Mouse (Mus musculus): ENCODE measurements around the gene Ptprm.

Gene Ptprm

DNA sequence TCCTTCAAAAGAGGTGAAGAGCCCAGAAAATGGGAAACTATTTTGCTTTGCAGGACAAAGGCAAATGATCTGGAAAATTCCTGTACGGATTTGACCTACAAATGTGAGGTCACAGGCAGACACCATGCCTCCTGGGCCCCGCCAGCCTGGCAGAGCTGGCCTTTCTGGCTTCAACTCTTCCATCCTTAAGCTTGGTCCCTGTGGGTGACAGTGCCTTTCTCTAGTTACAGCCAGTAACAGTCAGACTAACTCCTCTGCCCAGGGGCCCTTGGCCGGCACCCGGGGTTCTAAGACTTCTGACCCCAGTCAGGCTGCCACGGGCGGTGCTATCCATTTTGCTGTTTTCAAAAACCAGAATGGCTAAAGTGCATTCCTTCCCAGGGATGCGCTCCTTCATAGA is 217.4 kb downstream of the Ptprm start:
- no peak for DNase-seq (ENCODE audit: low spot score)

DNA sequence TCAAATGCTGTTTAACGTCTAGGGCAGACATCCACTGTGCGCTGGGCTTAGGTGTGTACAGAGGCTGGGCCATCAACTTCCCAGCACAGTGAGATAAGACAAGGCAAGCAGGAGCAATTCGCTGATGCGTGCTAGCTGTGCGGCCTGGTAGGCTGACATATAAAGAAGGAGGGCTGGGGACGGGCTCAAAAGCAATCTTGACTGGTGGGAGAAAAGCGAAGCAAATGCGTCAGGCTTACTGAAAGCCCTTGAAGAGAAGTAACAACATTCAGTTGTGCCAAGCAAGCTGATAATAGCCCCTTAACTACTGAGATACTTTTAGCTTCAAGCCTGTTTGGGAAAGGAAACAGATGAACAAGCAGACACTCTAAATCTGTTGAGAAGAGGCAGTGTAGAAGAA is 217.8 kb downstream of the Ptprm start:
- no peak for DNase-seq (ENCODE audit: low spot score)

DNA sequence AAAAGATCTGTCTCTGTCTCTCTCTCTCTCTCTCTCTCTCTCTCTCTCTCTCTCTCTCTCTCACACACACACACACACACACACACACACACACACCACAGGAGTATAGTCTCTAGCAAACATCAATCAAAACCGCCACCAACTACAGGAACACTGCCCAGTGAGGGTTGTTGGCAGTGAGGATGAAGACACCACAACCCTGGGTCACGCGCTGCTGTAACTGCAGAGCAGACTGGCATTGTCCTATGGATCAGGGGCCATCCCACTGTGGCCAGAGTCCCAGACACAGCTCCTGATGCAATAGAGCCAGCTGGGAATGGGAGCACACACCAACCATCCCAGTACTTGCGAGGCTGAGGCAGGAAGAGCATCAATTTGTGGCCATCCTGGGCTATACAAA is 220.0 kb downstream of the Ptprm start:
- DNase-seq (ENCODE audit: low spot score): no peak

DNA sequence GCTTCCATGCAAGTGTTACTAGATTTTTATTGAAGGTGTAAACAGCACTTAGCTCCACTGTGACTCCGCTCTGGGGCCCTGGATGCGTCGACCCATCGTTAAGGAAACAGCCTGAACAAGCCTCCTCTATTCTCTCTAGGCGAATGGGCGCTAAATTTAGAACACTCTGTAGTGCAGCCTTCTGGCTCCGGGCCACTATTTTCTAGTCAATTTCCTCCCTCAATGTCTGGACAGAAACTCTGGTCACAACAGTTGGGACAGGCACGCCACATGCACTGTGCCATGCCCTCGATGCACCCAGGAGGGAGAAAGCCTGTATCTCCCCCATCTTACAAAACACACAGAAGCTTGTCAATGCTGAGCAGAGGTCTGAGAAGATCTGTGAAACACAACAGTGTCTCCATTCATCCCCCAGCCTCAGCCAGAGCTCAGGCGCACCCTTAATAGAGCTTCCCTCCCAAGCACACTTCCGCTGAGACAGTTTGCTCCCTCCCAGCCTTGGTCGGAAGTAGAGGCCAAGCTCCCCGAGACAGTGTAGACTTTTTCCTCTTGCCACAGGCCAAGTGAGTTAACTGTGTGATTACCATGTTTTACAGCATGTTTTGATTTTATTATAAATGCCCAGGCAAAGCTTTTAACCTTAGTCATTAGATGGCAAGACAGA is 220.7 kb downstream of the Ptprm start:
- DNase-seq (ENCODE audit: low spot score): no peak

DNA sequence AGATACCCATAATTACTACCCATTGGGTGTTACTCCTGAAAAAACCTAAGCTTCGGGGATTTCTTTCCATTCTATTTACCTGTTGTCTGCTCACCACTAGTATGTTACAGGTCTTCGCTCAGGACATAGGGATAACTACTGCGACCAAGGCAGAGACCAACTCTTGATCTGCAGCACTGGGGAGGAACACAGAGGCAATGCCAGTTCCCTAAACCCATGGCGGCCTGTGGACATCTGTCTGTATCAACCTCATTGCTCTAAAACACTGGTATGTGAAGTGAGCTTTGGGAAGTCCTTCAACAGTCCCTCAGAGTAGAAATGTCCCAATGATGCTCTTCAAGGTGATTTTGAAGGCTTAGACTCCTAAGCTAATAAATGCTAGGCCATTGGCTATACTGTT is 221.2 kb downstream of the Ptprm start:
- DNase-seq (ENCODE audit: low spot score): no peak

DNA sequence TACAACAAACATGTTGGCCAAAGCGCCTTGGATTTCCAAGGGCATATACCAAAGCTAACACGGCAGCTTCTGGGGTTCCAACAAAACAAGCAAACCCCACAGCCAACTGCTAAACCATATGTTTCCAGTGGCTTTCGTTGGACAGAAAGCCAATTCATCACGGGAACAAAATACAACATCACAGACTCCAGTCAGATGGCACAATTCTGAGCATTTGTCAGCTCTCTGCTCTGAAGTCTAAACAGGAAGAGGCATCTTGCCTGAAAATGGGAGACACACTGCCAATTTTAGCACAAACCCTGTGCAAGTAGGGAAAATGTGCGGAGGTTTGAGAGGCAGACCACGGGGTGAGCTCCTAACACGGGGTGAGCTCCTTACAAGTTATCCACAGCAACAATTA is 226.7 kb downstream of the Ptprm start:
- DNase-seq (ENCODE audit: low spot score): no peak

DNA sequence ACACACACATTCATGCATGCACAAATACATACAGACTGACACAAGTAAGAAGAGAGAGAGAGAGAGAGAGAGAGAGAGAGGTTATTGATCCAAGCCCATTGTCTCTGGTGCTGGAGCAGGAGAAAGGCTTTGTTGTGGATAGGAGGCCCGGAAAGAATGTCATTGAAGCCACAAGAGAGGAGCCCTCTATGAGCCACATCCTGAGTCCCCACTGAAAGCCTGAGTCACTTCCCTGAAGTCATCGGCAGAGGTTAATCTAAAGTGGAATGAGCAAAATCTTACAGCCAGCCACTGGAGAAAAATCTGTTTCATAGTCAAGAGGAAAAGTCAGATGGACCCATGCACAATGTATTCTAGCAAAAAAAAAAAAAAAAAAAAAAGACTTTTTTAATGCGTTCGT is 228.7 kb downstream of the Ptprm start:
- DNase-seq (ENCODE audit: low spot score): no peak

DNA sequence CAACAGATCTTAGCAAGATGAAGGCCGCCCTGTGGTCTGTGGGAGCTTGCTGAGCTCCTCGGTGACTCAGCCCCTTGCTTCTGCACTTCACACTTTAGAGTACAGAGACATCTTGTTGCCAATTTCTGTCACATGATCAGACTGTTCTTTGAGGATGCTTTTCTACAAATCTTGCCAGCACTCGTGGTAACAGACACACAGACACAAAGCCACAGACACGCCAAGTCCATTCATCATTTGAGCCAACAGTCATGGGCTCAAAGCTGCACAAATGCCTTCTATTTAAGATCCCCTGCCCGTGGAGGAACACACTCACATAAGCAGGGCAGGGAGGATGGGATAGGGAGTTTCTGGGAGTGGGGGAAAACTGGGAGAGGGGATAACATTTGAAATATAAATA is 230.0 kb downstream of the Ptprm start:
- DNase-seq (ENCODE audit: low spot score): no peak

DNA sequence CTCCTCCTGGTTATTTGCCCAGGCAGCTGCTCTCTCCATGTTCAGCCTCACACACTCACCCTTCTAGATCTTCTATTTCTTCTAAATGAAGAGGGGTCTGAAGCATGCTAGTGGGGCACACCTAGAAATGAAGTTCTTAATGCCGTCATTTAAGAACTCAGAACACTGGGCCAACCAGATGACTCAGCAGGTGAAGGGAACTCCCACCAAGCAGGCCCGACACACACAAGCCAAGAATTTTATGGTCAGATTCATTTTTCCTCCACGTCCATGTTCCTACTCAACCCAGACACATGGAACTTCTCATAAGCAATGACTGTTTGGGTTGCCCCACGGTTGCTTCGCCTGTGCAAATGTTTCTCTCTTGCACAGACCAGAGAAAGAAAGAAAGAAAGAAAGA is 230.5 kb downstream of the Ptprm start:
- DNase-seq (ENCODE audit: low spot score): no peak

DNA sequence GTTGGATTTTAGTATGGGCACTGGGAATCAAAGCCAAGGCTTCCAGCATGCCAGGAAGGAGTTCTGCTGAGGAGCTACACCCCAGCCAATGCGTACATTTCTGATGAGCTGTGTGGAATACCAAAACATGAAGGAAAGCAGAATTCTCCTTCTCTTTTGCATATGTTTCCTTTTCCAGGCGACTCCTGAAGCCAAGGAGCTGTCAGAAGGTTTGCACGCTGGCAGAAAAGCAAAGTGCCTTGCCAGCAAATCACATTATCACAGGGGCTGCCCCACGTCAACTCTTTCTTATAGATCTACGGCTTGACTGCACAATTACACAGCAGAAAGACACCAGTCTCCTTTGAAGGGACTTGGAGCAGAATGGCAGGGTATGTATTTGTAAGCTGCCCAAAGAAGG is 233.4 kb downstream of the Ptprm start:
- DNase-seq (ENCODE audit: low spot score): no peak

DNA sequence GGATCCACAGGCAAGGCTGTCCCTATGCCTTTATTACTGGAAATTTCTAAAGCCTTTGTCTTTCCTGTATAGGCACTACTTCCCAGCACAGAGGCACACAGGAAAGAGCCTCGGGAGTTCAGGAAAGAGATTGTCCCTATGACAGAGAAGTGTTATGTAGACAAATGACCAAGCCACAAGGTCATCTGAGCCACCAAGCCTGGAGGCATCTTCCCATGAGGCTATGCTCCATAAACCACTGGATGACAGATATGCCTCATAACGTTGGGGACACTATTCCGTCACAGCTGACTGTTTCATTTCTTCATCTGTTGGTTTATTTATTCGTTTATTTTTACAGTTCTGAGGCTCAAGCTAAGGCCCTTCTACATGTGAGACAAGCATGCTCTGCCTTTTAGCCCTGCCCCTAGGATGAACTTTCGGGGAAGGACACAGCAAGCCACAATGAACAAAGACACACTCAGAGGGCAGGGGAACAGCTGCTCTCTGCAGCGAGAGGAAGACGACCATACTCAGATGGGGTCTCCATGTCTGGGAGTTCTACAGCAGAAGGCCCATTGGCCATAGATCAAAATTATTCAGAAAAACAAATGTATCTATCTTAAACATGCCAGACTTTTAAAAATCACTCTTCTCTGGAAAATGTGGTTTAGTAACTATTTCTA is 235.4 kb downstream of the Ptprm start:
- no peak for DNase-seq (ENCODE audit: low spot score)

DNA sequence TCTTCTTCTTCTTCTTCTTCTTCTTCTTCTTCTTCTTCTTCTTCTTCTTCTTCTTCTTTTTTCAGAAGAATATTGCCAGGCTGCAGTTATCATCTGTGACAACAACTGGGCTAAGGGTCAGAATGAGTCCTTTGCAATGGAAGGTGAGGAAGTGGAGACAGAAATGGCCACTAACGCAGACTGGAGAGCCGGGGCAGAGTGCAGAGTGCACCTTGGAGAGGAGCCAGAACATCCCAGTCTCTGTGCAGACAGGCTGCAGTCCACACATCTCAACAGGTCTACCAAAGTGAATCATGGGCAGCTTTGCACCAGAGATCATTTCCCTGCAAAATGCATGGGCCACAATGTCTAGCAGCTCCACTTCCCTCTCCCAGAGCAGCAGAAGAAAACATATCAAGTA is 239.4 kb downstream of the Ptprm start:
- DNase-seq (ENCODE audit: low spot score): no peak

DNA sequence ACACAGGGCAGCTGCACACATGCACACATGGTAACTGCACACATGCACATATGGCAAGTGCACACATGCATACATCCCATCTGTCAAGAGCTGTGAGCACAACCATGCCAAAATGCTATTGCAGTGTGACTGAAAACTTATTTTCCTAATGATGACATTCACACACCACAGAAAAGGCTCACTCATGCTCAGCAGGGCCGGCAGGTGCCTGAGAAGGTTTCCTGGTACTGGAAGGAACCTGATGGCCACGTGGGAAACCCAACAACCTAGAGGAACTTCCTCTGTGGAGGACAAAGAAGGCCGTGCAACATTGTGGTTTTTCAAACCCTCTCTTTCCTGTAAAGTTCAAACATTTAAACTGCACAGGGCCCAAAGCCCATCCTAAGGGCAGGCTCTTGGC is 241.6 kb downstream of the Ptprm start:
- DNase-seq (ENCODE audit: low spot score): no peak

DNA sequence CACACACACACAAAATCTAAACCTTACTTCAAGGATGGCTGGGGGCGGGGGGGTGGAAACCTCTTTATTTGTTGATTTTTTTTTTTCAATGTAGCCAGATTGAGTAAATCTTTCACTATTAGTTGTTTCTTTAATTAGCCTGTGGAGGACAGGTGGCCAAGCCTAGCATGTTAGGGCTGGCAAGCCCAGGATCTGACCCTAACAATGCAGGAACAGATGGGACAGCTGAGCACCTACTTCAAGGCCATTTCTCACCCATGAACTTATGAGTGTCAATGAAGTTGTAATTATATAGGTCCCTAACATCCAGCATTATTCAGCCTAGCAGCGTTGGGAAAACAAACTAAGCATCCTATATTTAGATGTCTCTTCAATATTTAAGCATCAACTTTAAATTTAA is 248.1 kb downstream of the Ptprm start:
- no peak for DNase-seq (ENCODE audit: low spot score)

DNA sequence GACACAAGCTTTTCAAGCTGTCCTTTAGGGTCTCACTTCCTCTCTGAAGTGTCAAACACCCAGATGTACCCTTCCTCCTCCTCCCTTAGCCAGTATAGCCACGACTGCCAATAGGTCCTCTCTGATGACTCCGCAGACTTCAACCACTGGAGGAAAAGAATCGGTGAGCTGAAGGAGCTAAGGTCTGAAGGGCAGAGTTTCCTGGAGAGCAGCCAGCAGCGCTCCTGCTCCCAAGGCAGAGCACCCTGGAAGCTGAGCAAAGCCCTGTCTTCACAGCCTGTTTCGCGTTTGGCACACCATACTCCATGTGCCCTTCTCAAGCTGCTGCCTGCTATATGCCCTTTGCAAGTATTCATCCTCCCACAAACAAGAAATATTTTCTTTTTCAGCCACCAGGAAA is 252.2 kb downstream of the Ptprm start:
- no peak for DNase-seq (ENCODE audit: low spot score)

DNA sequence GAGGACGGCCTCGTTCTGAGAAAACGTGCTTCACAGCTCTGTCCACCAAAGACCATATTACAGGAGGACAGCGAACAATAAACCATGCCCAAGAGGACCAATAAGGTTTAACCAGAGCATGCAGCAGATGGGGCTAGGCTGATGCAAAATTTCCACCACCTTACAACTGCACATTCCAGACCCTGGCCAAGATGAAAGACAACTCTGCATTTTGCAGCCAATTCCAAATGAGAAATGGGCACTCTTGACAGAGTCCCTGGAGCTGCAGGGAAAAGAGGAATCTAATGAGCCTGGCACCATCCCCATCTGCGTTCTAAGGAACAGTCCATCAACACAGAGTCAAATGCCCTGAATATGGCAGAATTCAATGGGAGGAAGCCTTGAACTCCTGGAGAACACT is 263.3 kb downstream of the Ptprm start:
- DNase-seq (ENCODE audit: low spot score): no peak

DNA sequence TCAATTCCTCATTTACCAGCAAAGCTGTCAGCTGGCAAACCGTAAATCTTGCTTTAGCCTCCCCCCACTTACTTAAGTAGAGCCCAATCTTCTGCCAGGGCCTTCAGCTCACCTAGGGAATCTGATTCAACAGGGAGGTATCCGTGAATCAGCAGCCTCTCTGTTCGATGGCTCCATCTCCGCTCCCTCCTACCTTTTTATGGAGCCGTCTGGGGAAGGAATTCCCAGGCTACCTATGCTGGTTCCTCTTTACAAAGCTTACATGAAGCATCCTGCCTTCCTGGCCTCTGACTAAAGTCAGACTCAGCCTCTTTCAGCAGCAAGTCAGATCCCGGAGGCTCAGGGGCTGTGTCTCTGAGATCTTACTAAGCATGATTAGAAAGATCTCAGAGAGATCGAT is 264.1 kb downstream of the Ptprm start:
- no peak for DNase-seq (ENCODE audit: low spot score)

DNA sequence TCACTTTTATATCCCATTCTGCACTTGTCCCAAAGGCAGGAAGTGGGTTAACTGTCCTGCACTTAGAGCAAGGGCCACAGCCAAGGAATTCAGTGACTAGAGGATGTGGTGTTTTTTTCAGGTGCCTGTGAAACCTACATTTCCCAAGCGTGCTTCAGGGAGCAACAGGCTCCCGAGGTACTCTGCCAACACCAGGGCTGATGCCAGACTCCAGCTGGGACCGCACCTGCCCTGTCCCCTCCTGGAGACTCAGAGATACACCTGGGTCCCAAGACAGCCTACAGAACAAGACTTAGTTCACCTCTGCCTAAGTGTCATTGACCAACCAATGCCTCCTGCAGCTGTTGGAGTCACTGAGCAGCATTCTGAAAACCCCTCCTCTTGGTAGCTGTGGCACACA is 264.6 kb downstream of the Ptprm start:
- DNase-seq (ENCODE audit: low spot score): no peak

DNA sequence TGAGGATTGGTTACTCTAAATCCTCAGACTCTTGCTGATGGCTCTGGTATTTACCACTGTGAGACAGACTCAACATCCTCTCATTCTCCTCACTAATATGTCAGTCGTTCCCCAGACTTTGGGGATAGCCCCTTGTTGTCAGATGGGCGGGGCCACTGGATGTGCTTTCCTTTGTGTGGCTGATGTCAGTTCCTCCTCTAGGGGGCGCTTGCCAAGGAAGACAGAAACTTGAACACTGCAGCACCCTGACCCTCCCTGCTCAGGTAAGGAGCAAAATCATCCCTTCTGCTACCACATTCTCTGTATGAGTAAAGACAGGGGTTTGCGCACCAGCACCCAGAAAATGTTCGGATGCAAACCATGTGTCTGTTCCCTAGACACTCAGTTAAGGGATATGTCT is 266.7 kb downstream of the Ptprm start:
- DNase-seq (ENCODE audit: low spot score): no peak

DNA sequence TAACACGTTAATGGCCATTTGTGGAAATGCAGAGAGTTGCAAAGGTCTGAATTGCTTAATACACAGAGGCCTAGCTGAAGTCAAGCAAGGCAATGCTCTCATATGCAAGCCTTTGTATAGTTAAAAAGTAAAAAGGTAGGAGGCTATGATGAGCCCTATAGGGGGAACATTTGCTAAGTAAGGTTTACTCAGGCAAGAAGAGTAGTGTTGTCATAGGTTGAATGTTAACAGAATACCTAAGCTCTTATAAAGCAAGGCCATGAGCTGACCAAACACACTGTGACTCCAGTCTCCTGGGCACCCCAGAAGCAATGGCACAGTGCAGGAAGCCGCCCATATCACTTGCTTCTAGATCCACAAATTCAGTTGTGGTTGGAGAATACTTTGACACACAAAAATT is 267.4 kb downstream of the Ptprm start:
- DNase-seq (ENCODE audit: low spot score): no peak

DNA sequence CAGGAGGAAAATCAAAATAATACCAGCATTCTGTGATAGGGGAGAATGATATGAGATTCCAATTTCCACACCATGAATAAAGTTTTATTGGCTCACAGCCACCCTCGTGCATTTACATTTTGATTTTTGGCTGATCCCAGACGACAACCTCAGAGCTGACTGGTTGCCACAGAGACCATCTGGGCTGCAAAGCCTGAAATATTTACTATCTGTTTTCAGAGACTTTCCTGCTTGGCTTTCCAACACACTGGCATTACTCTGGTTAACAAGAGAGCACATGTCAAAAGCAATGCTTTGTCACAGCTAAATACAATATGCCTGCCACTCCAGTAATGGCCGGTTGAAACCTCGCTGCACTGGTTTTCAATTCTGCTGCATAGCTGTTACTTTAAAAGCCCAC is 269.8 kb downstream of the Ptprm start:
- no peak for DNase-seq (ENCODE audit: low spot score)

DNA sequence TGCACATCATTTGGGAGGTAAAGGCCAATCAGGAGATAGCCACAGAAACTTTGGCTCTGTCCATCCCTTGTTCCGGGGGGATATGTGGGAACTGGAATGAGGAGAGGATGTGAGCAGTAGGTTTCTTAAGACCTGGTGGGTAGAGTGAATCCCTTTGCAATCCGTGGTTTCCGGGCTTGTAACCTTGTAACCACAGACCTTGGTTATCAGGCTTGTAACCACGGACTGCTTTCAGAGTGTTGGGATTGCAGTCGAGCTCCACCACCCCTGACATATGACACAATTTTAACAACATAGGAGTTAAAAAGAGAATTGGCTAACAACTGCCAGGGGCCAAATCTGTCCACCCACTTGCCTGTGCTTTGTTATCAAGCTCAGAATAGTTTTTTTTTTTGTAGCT is 270.2 kb downstream of the Ptprm start:
- DNase-seq (ENCODE audit: low spot score): no peak

DNA sequence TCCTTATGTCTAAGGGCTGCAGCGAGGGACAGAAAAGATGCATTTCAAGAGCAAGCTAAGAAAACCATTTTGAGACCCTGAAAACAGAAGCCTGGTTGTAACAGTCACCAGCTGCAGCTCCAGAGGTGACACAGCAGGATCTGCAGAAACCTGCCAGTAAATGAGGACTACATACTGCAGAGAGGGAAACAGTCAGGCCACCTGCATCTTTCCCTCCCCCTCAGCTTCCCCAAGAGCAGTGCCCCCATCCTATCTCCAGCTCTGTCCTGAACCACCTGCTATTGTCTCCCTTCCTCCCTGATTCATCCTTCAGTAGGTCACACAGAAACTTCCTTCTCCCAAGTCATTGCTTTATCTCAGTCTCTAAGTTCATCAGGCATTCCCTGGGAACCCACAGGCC is 274.7 kb downstream of the Ptprm start:
- DNase-seq (ENCODE audit: low spot score): no peak

DNA sequence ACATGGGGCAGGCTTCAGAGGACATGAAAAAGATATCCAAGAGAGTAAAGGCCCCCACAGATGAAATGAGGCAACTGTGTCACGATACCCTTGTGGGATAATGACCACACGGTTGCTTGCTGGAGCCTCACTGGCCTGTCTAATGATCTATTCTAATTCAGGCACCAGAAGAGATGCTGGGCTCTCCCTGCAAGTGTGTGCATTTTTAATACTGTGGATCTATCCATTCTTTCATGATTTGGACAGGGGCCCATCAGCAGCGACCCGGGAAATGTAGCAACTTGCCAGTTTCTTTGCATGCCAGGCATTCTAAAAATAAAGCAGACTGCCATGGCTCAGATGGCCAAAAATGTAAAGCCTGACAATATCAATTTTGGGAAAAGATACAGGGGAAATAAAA is 280.7 kb downstream of the Ptprm start:
- DNase-seq (ENCODE audit: low spot score): no peak
